Mouse (Mus musculus) lung, embryonic 15.5 days (tissue): Measurements from ENCODE around the gene Golt1a. TPM values are rescaled to one million over a fixed set of nuclear protein-coding genes. Genes with fewer than 3 reads are reported as not detected.
A peak's percentile ranks its signal among the peaks of the same experiment; 100 is the strongest.

ENCODE experiments used
- ATAC-seq: fragments of 200-750 bp; cut with Nextera tagmentation; 2 replicates; pipeline ENCODE4 v1.8.0; 2017; ENCODE audit warnings: moderate number of reproducible peaks, borderline replicate concordance; ENCODE audit not compliant: low FRiP score, low TSS enrichment; ENCODE audit errors: extremely low read depth
- H3K27ac ChIP-seq: fragments of 300-500 bp; sonication (generic); 2 replicates; pipeline ENCODE4 v1.5.1; 2015; ENCODE audit warnings: moderate library complexity, mild to moderate bottlenecking, inconsistent platforms
- H3K27me3 ChIP-seq: fragments of 300-500 bp; sonication (generic); 2 replicates; pipeline ENCODE4 v1.6.1; 2015; ENCODE audit warnings: inconsistent platforms
- H3K36me3 ChIP-seq: fragments of 300-500 bp; sonication (generic); 2 replicates; pipeline ENCODE4 v1.6.1; 2015; ENCODE audit warnings: inconsistent platforms
- H3K4me1 ChIP-seq: fragments of 300-500 bp; sonication (generic); 2 replicates; pipeline ENCODE4 v1.6.1; 2015; ENCODE audit warnings: inconsistent platforms
- H3K4me2 ChIP-seq: fragments of 300-500 bp; sonication (generic); 2 replicates; pipeline ENCODE4 v1.6.1; 2015; ENCODE audit warnings: inconsistent platforms, mild to moderate bottlenecking, moderate library complexity
- H3K4me3 ChIP-seq: fragments of 300-500 bp; sonication (generic); 2 replicates; pipeline ENCODE4 v1.5.1; 2015; ENCODE audit warnings: mild to moderate bottlenecking, inconsistent platforms
- H3K9ac ChIP-seq: fragments of 300-500 bp; sonication (generic); 2 replicates; pipeline ENCODE4 v1.6.1; 2015; ENCODE audit warnings: inconsistent platforms
- H3K9me3 ChIP-seq: fragments of 300-500 bp; sonication (generic); 2 replicates; pipeline ENCODE4 v1.6.1; 2016; ENCODE audit warnings: inconsistent platforms
- WGBS: fragments of 180-500 bp; shearing (Covaris S2); methylation state at CpG from one replicate; pipeline ENCODE4 v1.1.7; 2015; 5-methylcytosine and 5-hydroxymethylcytosine counted together
- polyA plus RNA-seq: library from polyadenylated mRNA; unstranded; fragments of >200 nt; fragmentation: Nextera tagmentation; extraction: Ambion mirVana; gene quantifications from 2 replicates; pipeline ENCODE4 v1.2.1, GENCODE M21; 2015

Golt1a gene
- polyA plus RNA-seq, 1 experiment from 2014 or later = 0.16 TPM

DNA sequence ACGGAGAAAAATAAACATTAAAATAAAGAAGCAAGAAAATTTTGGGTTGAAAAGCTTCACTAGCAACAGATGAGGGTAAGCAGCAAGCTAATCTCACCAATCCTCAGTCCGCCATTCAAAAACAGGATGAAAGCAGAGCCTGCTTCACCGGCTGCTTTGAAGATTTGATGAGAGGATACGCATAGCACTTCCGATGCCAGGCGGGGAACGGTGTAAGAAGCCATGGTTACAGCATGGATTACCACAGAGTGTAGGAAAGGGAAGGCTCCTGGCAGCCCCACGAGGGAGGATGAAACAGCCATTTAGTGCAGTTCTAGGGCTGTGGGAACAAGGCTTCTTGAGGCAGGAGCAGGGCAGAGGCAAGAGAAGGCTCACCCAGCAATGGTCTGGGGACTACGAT lies 42.2 kb downstream of the Golt1a start:
- Histone ChIP-seq H3K4me1 (peaks cover 11% of the 10 kb centered on the region), H3K4me2 (no peak overlapping the region), H3K4me3 (no peak overlapping the region), H3K9ac (no peak overlapping the region), H3K27ac (no peak overlapping the region), H3K9me3 (no peaks in the 10 kb centered on the region), H3K27me3 (peaks cover 24% of the 10 kb centered on the region; the same call in 1 of the 2 replicates), H3K36me3 (no peaks in the 10 kb centered on the region)
- no peak for ATAC-seq
- 46% methylated on average over 9 of the region's 9 CpGs for WGBS

GRCm38 (mm10) chr1:133353371-133353809 lies 43.8 kb downstream of the Golt1a start:
- WGBS = 43% methylated on average over 12 of the region's 12 CpGs

DNA sequence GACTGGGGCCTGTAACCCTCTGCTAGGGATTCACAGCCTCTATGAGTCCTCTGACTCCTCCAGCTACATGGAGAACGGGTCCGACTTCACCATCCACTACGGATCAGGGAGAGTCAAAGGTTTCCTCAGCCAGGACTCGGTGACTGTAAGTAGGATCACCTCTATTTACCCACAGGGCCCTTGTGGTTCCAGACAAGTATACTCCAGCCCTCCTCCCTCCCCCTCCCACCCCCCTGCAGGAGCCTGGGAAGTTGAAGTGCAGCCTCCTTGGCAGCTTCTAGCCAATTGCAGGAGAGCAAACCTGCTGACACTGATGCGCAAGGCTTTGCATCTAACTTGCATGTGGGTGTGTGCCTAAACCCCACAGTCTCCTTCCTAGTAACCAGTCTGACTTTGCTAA lies 45.9 kb downstream of the Golt1a start:
- peak; percentile 27; the same call in 1 of the 2 replicates for ATAC-seq

More at GRCm38 (mm10) chr1:133353371-133353809, 43.8 kb downstream of the Golt1a start:
- no peak overlapping the region for H3K4me3 ChIP-seq
- ATAC-seq = 0 out of 2 replicates have a peak, but pooled peaks have one; percentile 12
- H3K36me3 ChIP-seq = no peaks in the 10 kb centered on the region
- no peak overlapping the region for H3K4me2 ChIP-seq
- H3K4me1 ChIP-seq = peaks cover 11% of the 10 kb centered on the region
- no peak overlapping the region for H3K9ac ChIP-seq
- peaks cover 31% of the 10 kb centered on the region; the same call in 1 of the 2 replicates for H3K27me3 ChIP-seq
- no peak overlapping the region for H3K27ac ChIP-seq
- no peaks in the 10 kb centered on the region for H3K9me3 ChIP-seq

DNA sequence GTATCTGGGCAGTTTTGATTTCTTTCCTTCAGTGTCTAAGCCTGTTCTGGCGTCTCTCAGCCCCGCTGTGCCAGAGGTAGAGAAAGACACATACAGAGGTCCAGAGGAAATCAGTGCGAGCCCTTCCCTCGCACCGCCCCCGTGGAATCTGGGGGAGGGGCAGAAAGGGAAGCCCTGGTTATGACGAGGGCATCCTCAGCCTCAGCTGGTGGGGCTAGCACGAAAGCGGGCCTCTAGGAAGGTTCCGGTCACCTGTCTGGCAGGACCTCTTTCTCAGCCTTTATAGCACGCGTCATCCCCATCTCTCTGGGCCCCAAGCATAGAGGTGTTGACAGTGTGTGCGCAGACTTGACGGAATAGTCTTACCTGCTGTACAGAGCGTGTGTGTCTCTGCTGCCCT lies 46.3 kb downstream of the Golt1a start:
- Histone ChIP-seq H3K36me3 (no peaks in the 10 kb centered on the region), H3K4me3 (no peak overlapping the region), H3K9me3 (no peaks in the 10 kb centered on the region), H3K27ac (no peak overlapping the region), H3K27me3 (peaks cover 47% of the 10 kb centered on the region; the same call in 1 of the 2 replicates), H3K9ac (no peak overlapping the region), H3K4me1 (peaks cover 11% of the 10 kb centered on the region), H3K4me2 (no peak overlapping the region)
- 32% methylated on average over 15 of the region's 15 CpGs for WGBS
- 0 out of 2 replicates have a peak, but pooled peaks have one; percentile 12 for ATAC-seq

More for the DNA sequence above, 45.9 kb downstream of the Golt1a start:
- H3K36me3 ChIP-seq = no peaks in the 10 kb centered on the region
- H3K4me1 ChIP-seq = peaks cover 11% of the 10 kb centered on the region
- H3K9me3 ChIP-seq = no peaks in the 10 kb centered on the region
- H3K27me3 ChIP-seq = peaks cover 47% of the 10 kb centered on the region; the same call in 1 of the 2 replicates
- no peak overlapping the region for H3K9ac ChIP-seq
- no peak overlapping the region for H3K4me2 ChIP-seq
- 29% methylated on average over 5 of the region's 5 CpGs for WGBS
- H3K27ac ChIP-seq = no peak overlapping the region
- H3K4me3 ChIP-seq = no peak overlapping the region

DNA sequence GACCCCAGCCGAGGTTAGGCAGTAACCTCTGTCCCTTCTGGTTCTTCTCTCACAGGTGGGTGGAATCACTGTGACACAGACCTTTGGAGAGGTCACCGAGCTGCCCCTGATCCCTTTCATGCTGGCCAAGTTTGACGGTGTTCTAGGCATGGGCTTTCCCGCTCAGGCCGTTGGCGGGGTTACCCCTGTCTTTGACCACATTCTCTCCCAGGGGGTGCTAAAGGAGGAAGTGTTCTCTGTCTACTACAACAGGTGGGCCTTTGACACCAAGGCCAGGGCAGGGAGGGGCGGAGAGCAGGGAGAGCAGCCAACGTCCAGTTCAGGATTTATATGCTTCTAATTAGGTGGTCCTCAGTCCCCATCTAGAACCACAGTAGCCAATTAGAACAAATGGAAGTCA lies 46.7 kb downstream of the Golt1a start:
- Histone ChIP-seq H3K36me3 (no peaks in the 10 kb centered on the region), H3K27me3 (peaks cover 47% of the 10 kb centered on the region; the same call in 1 of the 2 replicates), H3K9ac (no peak overlapping the region), H3K4me3 (no peak overlapping the region), H3K9me3 (no peaks in the 10 kb centered on the region), H3K4me2 (no peak overlapping the region), H3K4me1 (peaks cover 11% of the 10 kb centered on the region), H3K27ac (no peak overlapping the region)
- WGBS = 49% methylated on average over 8 of the region's 8 CpGs
- ATAC-seq = no peak

GRCm38 (mm10) chr1:133361006-133361405 lies 51.4 kb downstream of the Golt1a start:
- Histone ChIP-seq H3K36me3 (no peaks in the 10 kb centered on the region), H3K4me3 (no peak overlapping the region), H3K27ac (no peak overlapping the region), H3K4me1 (peaks cover 12% of the 10 kb centered on the region), H3K9ac (no peak overlapping the region), H3K9me3 (no peaks in the 10 kb centered on the region), H3K27me3 (peaks cover 52% of the 10 kb centered on the region), H3K4me2 (no peak overlapping the region)
- WGBS = 88% methylated on average over 6 of the region's 6 CpGs
- no peak for ATAC-seq

GRCm38 (mm10) chr1:133362103-133362502 lies 52.5 kb downstream of the Golt1a start:
- peaks cover 14% of the 10 kb centered on the region for H3K4me1 ChIP-seq
- no peak for ATAC-seq
- H3K27me3 ChIP-seq = peaks cover 49% of the 10 kb centered on the region
- no peak overlapping the region for H3K4me3 ChIP-seq
- H3K9ac ChIP-seq = no peak overlapping the region
- 87% methylated on average over 5 of the region's 5 CpGs for WGBS
- H3K9me3 ChIP-seq = no peaks in the 10 kb centered on the region
- H3K4me2 ChIP-seq = no peak overlapping the region
- no peak overlapping the region for H3K27ac ChIP-seq
- no peaks in the 10 kb centered on the region for H3K36me3 ChIP-seq

DNA sequence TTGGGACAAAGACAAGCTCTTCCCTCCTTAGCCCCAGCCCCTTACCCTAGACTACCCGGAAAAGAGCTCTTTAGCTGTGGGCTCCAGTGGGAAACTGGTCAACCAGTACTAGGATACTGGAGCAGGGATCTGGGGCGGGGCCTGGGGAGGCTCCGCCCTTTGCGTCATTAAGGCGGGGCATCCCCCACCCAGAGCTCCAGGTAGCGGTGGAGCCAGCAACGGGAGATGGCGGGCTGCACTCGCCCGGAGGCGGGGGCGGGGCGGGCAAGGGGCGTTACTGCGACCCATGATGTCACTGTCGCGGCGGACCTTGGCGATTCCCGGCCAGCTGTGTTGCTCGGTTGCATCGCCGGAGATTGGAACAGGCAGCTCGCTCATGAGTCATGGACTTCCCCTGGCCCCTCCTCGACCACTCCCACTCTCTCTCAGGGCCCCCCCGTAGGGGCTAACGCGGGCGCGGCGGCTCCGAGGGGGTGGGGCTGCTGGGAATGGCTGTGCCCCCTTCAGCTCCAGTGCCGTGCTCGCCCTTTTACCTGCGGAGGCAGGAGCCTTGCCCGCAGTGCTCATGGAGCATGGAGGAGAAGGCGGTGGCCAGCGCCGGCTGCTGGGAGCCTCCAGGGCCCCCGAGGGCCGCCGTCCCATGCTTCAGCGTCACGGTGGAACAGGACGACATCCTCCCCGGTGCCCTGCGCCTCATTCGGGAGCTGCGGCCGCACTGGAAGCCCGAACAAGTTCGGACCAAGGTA lies 53.8 kb downstream of the Golt1a start, which contains the start of gene Etnk2:
Gene Etnk2, plus strand, starts transcription at position 297 of the 746 bp plus-strand sequence.
- WGBS = under 1% methylated on average over 52 of the region's 52 CpGs
- H3K36me3 ChIP-seq = no peaks in the 10 kb centered on the region

GRCm38 (mm10) chr1:133364022-133364630 lies 54.5 kb downstream of the Golt1a start:
- H3K4me3 ChIP-seq = peak overlapping the region; percentile 53
- H3K4me1 ChIP-seq = peaks cover 26% of the 10 kb centered on the region
- no peaks in the 10 kb centered on the region for H3K36me3 ChIP-seq
- no peaks in the 10 kb centered on the region for H3K9me3 ChIP-seq
- H3K27me3 ChIP-seq = peaks cover 35% of the 10 kb centered on the region
- peak overlapping the region; percentile 38 for H3K9ac ChIP-seq
- WGBS = 3% methylated on average over 27 of the region's 27 CpGs
- peak overlapping the region; percentile 94 for H3K4me2 ChIP-seq
- H3K27ac ChIP-seq = no peak overlapping the region
- ATAC-seq = peak; percentile 6; the same call in 1 of the 2 replicates

More for the DNA sequence above, 53.8 kb downstream of the Golt1a start, which contains the start of gene Etnk2:
- Histone ChIP-seq H3K4me1 (peaks cover 26% of the 10 kb centered on the region), H3K4me2 (peak within 1 kb of the TSS; percentile 94), H3K27ac (no peak within 1 kb of the TSS), H3K27me3 (peaks cover 42% of the 10 kb centered on the region), H3K9me3 (no peaks in the 10 kb centered on the region), H3K9ac (peak within 1 kb of the TSS; percentile 38), H3K4me3 (peak within 1 kb of the TSS; percentile 53)
- peak; percentile 76 for ATAC-seq

- H3K4me2 ChIP-seq = no peak overlapping the region
- H3K9ac ChIP-seq = no peak overlapping the region
- H3K36me3 ChIP-seq = no peaks in the 10 kb centered on the region
- no peak overlapping the region for H3K4me3 ChIP-seq
- no peaks in the 10 kb centered on the region for H3K9me3 ChIP-seq
- WGBS = 52% methylated on average over 2 of the region's 2 CpGs
- H3K27me3 ChIP-seq = peaks cover 29% of the 10 kb centered on the region
- ATAC-seq = no peak
- peaks cover 26% of the 10 kb centered on the region for H3K4me1 ChIP-seq
- no peak overlapping the region for H3K27ac ChIP-seq
Measured at GRCm38 (mm10) chr1:133364890-133365289, 55.3 kb downstream of the Golt1a start.

GRCm38 (mm10) chr1:133366951-133367605 lies 57.5 kb downstream of the Golt1a start:
- peaks cover 26% of the 10 kb centered on the region for H3K4me1 ChIP-seq
- peaks cover 27% of the 10 kb centered on the region for H3K27me3 ChIP-seq
- no peak overlapping the region for H3K4me2 ChIP-seq
- H3K9ac ChIP-seq = no peak overlapping the region
- no peaks in the 10 kb centered on the region for H3K9me3 ChIP-seq
- H3K4me3 ChIP-seq = no peak overlapping the region
- no peaks in the 10 kb centered on the region for H3K36me3 ChIP-seq
- no peak overlapping the region for H3K27ac ChIP-seq
- WGBS = 36% methylated on average over 10 of the region's 10 CpGs
- ATAC-seq = no peak
